Mouse (Mus musculus) right cerebral cortex, postnatal 10 days (tissue): ENCODE measurements around the gene Lysmd4.

ENCODE experiments used
- DNase-seq, 2 experiments: peaks; one replicate each; pipeline ENCODE4 v3.0.0; 2021; ENCODE audit warnings: low spot score in 2 of 2

Lysmd4 gene

DNA sequence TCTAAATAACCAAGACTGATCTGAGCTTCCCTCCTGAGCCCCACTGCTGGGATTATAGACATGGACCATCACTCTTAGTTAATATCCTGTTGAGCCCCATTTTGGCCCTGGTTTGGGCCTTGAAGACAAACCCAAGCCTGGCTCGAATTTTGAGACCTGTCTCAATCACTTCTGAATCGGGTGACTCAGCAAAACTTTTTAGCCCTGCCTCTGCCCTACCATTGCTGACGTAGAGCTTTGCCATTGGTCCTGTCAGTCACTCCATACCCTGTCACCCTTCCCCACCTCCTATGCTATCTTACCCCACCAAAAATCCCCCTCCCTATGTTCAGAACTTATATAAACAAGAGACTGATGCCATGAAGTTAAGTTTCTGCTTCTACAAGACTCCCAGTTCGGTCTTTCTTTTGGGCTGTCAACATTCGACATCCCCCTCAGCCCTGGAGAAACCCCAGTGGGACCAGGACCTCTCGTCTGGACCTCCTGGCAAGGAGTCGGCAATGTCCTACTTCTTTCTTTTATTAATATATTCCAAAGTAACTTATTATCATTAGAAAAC is 119.8 kb downstream of the Lysmd4 start:
- DNase-seq: no peak

GRCm38 (mm10) chr7:67344443-67344842 is 122.1 kb downstream of the Lysmd4 start:
- no peak for DNase-seq

DNA sequence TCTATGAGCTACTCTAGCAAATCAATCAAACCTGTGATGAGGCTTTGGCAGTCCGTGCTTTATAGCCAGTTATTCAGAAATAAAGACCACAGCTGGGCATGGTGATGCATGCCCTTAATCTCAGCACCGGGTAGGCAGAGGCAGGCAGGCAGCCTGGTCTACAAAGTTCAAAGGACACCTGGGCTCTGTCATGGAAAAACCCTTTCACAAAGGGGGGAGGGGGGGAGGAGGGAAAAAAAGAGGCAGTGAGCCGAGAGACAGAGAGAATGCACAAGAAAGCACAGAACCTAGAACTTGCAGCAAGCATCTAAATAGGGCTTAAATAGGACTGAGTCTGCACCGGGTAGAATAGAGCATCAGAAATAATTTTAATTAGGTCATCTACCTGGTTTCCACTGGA is 130.6 kb downstream of the Lysmd4 start:
- no peak for DNase-seq

DNA sequence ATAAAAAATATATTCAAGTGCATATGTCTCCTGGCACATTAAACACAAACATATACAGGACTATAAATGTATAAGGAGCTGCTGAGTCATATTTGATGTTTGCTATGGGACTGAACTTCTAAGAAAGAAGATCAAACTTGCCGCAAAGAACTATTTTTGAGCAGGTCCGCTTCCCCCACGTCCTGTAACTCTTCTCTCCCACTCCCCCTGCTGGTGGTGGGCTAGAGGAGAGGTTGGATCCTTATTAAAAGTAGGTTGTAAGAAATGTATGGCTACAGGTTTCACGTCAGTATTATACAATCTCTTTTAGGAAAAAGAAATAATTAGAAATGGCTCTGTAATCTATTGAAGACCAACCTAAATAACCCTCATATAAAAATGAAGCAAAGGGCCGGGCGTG is 131.3 kb downstream of the Lysmd4 start:
- no peak for DNase-seq

- DNase-seq: no peak
These were observed 133.5 kb downstream of the Lysmd4 start for GRCm38 (mm10) chr7:67355870-67356269.
